Mouse (Mus musculus) lung, postnatal 25 days (tissue): ENCODE data around the gene Terf2.
"Not testable (repeated sequence)": the region's sequence is repeated elsewhere in the genome, so short reads cannot be mapped to it uniquely, and the experiment has no call there.

Experiments used
- DNase-seq: peaks from one replicate; pipeline ENCODE4 v3.0.0; 2022; ENCODE audit warnings: low spot score

Terf2 gene

DNA sequence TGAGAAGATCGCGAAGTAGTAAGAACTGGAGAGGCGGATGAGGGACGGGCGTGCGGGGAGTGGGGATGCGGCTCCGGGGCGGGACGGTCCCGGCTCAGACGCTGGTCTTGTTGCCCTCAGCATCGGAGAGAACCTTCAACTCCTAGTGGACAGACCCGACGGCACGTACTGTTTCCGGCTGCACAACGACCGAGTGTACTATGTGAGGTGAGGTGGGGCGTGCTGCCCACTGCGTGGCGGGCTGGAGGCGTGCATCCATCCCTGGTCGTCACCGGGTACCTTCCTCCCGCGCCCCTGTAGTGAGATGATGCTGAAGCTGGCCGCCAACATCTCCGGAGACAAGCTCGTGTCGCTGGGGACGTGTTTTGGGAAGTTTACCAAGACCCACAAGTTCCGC lies 39.4 kb downstream of the Terf2 start:
- no peak for DNase-seq

DNA sequence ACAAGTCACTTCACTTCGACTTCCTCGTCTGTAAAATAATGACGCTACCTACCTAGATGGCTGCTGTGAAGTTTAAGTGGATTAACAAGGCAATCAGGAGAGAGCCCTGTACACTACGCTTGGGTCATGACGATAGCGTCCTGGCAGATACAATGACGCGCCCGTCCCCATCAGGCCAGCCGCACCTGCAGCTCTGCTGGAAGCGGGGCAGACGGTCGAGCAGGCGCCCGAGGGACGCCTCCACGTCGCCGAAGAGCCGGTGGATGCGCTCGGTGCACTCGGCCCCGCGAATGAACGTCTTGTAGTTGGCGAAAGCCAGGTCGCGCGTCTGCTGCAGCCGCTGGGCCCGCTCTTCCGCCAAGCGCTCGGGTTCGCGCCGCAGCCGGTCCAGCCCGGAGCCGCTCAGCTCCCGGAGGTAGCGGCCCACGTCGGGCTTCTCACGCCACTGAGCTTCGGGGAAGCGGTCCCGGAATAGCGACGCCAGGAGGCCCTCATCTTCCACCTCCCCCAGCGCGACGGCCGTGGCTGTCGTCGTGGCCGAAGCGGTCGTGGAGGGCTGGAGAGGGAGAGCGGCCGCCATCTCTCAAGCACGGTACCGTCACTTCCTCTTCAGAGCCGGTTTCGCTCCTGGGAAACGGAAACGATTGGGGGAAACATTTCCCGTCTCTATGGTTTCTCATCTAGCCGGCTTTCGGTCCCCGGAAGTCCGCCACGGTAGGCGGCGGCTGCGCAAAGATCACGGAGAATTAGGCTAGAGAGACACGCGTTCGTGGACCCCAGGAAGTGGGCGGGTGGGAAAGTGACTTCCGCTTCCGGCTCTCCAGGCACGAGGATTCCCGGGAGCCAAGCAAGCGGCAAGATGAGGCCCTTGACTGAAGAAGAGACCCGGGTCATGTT lies 40.0 kb downstream of the Terf2 start, which contains the start of the genes Cog8 and Nip7:
Gene Cog8, minus strand, starts transcription at position 614 of the 897 bp plus-strand sequence.
Gene Nip7, plus strand, starts transcription at position 802 of the 897 bp plus-strand sequence.
- DNase-seq: peak; percentile 98

DNA sequence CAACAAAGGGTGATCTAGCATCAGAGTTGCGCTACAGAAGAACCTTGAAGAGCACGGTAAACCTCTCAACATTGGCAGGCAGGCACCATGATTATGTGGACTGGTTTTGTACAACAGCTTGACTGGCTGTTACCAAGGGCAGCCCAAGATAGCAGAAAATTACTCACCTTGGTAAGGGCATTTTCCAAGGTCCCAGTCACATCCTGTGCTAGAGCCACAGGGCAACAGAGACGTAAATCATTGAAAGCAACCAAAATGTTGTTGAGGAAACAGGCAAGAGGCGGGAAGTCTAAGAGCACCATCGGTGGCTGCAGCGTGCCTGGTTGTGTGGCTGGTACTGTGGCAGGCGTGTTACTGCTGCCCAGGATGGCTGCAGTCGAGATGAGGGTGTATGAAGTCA lies 44.3 kb downstream of the Terf2 start:
- DNase-seq: no peak

DNA sequence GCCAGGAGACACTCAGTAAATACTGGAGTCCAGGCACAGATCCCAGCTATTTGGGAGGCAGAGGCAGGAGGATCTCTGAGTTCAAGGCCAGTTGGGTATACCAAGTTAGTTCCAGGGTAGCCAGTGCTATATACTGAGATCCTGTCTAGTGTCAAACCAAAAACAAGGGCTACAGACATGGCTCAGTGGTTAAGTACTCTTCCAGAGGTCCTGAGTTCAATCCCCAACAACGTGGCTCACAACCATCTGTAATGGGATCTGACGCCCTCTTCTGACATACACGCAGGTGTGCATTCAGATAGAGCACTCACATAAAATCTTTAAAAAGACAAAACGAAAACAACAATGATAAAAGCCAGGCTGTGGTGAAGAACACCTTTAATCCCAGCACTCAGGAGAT lies 46.9 kb downstream of the Terf2 start:
- no peak for DNase-seq

DNA sequence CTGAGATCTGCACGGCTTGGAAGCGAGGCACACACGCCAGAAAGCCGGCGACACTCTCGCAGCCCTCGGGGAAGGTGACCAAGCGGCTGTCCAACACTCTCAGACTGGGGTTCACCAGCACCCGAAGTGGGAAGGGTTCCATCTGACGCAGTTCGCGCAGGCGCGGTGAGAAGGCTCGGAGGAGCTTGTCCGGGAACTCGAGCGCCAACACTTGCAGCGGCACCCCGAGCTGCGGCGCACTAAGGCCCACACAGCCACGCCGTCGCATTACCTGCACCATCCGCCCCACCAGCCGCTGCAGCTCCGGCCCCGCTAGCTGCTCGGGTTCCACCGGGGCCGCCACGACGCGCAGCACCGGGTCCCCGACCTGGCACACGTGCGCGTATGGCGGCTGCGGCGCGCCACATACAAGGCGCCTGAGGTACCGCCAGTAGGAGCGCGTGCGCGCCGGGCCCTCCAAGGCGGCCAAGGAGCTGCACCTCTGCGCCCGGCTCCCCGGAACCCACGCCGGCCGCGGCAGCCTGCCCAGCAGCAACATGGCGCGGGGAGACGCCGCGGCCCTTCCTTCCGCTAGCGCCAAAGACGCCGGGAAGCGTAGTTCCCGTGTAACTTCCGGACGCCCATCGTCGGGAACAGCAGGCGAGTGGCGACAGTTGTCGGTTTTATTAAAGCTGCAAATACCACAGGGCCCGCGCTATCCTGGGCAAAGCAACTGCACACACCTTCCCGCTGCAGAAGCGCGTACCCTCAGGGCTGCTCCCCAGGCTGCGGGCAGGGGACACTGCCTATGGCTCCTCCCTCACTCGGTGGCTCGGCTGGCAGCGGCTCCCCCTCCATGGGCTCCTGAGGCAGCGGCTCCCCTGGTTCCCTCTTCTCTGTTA lies 48.0 kb downstream of the Terf2 start, which contains the start of gene Pdf:
Gene Pdf, minus strand, starts transcription at position 554 of the 881 bp plus-strand sequence.
- peak; percentile 78 for DNase-seq

DNA sequence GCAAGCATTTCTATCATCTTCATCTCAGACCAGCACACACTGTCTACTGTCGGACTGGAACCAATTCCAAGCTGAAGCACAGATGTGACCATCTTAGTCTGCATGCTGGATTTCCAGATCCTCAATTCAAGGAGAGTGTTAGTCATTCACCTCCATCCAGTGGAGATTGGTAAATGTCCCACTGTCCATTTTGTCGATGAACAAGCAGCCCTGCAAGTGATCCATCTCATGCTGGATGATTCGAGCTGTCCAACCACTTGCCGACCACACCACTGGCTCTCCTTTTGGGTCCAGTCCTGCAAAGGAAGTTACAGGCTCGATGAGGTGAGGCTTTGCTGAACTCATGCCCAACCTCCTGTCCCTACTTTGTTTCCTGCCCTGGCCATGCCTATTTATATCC lies 49.4 kb downstream of the Terf2 start:
- no peak for DNase-seq

DNA sequence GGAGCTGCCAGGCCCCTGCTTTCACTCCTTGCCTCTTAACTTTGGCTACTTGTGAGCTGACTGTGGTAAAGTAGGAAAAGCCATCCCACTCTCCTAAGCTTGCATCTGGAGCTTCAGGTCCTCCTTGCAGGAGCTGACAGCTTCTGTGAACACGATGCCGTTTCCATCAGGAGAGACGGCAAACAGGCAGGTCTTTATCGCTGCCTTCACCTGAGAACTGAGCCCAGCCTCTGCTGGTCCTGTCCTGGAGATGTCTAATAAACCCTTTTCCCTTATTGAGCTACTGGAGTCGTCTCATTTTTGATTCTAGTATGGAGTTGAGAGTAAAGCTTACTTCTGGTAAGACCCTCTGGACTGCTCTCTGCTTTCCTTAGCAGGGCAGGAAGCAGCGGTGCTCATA lies 50.9 kb downstream of the Terf2 start:
- DNase-seq: no peak

DNA sequence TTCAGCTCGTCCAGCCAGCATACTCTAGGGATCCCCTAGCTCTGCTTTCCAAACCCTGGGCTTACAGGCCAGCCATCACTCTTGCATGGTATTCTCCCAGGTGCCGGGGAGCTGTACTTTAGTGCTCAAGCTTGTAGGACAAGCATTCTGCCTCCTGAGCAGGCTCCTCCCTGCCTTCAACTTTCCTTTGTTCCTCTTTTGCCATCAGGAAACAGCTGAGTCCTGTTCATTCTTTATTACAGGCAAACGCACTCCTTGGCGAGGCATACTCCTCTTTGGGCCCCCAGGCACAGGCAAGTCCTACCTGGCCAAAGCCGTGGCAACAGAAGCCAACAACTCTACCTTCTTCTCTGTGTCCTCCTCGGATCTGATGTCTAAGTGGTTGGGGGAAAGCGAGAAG lies 55.7 kb downstream of the Terf2 start:
- DNase-seq: no peak

DNA sequence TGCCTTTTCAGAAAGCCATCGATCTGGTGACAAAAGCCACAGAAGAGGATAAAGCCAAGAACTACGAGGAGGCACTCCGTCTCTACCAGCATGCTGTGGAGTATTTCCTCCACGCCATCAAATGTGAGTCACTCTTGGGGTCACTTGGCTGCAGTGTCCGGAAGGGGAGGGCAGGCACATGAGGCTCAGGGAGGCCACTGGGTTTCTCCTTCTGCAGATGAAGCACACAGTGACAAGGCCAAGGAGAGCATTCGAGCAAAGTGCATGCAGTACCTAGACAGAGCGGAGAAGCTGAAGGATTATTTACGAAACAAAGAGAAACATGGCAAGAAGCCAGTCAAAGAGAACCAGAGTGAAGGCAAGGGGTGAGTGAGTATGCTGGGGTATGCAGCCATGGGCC lies 59.7 kb downstream of the Terf2 start:
- no peak for DNase-seq

DNA sequence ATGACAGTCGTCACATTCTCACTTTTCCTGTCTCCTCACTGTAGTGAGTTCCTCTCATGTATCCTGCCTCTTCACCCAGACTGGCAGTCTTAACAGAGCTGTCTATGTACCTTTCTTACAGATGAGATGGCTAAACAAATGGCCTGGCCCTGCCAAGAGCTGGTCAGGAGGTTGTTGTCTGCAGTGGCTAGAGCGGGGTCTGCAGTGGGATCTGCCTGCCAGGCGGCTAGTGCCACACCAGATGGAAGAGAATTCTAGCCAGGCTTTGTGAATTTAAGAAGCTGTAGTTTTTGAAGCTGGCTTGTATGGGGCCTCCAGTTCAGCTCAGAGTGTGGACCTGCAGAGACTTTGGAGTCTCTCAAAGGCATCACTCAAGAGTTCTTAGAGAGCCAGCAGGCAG lies 60.7 kb downstream of the Terf2 start:
- no peak for DNase-seq

DNA sequence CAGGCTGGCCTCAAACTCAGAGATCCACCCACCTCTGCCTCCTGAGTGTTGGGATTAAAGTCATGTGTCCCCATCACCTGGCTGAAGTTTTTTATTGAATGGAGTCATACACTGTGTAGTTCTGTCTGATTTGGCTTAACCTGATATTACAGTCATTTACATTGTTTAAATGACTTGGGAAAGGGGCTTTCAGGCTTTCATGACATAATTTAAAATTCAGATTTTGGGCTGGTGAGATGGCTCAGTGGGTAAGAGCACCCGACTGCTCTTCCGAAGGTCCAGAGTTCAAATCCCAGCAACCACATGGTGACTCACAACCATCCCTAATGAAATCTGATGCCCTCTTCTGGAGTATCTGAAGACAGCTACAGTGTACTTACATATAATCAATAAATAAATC lies 62.7 kb downstream of the Terf2 start:
- DNase-seq: not testable (repeated sequence)

DNA sequence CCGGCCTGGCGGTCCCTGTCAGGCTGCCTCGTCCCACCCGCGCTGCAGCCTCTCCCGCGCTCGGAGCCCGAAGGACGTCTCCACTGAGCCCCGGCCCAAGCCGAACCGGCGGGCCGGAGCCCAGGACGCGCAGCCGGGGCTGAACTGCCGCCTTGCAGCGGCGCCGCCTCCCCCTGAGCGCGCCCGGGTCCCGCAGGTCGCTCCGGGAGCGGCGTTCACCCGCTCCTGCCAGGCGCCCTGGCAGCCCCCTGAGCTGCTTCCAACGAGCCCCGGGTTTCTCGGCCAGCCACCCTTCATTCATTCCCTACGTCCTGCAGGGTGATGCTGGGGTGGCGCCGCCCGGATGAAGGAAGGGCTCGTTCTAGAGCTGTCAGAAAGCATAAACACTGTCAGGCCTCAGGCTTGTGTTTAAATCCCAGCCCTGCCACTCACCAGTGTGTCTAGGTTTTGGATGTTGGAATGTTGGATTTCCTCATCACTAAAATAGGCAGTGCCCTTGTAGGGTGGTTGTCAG lies 64.7 kb downstream of the Terf2 start:
- DNase-seq: no peak

DNA sequence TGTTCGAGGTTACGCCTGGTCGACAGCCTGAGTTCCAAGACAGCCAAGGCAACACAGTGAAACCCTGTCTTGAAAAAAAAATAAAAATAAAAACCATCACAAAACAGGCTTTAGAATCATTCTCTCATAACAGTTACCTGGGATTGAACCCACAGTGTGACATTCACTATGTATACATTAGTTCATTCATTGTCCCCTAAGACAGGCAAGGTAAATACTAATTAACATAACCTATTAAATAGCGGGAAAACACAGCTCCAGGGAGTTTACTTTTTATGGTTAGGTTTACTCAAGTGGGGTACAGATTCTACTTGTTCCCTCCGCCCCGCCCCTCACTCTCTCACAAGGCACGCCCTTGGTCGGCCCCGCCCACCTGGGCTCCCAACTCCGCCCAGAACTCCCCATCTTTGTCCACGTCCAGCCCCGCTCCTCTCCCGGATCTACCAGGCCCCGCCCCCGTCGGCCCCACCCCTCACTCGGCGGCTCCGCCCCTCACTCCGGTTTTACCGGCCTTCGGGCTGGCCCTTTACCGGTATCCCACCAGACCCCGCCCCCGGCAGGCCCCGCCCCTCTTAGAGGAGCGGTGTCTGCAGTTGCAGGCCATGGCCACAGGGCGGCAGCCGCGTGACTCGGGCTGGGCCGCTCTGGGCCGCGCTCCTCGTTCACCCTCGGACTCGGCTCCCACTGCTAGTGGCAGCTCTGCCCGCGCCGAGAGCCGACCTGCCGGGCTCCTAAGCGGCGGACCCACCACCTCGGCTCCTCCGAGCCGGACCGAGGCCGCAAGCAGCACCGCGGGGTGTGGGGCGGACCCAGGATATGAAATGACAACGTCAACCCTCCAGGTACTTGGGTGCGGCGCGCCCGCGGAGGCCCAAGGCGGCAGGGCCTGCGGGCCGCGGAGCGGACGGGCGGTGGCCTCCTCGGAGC lies 65.4 kb downstream of the Terf2 start, which contains the start of gene Vps4a:
Gene Vps4a, plus strand, starts transcription at position 573 of the 927 bp plus-strand sequence.
- DNase-seq: peak; percentile 96

DNA sequence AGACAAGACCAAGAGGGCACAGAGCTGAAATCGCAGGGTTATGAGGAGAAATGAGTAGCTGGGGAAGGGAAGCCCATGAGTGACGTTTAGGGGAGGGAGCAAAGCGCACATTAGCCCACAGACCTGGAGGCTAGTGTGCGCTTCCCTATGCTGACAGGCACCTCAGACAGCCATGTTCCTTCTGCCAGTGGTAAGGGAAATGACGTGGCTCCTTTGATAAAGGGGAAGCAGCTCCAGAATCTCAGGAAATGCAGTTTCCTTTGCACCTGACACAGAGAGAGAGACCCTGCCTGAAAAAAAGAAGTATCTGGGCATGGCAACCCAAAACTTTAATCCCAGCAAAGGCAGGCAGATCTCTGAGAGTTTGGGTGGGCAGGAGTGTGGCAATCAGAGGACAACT lies 66.3 kb downstream of the Terf2 start:
- DNase-seq: no peak

DNA sequence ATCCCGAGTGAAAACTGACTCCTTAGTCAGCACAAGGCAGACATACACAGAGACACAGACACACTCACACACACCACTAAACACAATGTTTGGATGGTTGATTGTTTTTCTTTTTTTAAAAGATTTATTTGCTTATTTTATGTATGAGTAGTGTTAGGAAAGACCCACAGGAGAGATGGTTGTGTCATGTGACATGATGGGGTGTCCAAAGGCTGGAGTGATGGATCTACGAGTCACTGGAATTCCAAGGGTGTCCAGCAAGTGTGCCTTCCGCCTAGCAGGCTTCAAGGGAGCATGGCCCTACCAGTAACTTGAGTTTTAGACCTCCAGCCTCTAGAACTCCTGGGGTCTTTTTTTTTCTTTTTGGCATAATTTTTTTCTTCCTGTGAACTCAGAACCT lies 67.0 kb downstream of the Terf2 start:
- no peak for DNase-seq

DNA sequence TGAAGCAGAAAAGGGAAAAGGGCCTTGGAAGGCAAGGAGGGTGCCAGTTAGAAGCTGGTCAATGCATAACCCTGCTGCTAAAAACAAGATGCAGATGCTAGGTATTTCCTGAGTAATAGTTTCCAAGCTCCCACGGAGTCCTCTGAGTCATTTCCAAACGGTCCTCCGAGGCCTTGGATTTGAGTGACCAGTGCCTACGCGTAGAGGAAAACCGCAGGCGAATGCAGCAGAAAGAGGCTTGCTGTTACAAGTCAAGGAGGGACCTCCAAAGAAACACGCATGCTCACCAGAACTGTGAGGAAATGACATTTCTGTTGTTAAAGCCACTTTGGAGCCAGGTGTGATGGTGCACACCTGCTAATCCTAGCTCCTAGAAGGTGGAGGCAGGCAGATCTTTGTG lies 72.9 kb downstream of the Terf2 start:
- DNase-seq: no peak
